Mouse (Mus musculus) liver, postnatal 0 days (tissue): ENCODE results near the gene Icos.

Experiments used
- CTCF ChIP-seq: sonication (generic); IDR thresholded peaks from 2 replicates; pipeline ENCODE4 v1.5.1; 2016; ENCODE audit warnings: antibody characterized with exemption, low read depth
- EP300 ChIP-seq: IDR thresholded peaks from 2 replicates; pipeline ENCODE4 v1.6.1; 2016; ENCODE audit warnings: antibody characterized with exemption, low read depth, mild to moderate bottlenecking

DNA sequence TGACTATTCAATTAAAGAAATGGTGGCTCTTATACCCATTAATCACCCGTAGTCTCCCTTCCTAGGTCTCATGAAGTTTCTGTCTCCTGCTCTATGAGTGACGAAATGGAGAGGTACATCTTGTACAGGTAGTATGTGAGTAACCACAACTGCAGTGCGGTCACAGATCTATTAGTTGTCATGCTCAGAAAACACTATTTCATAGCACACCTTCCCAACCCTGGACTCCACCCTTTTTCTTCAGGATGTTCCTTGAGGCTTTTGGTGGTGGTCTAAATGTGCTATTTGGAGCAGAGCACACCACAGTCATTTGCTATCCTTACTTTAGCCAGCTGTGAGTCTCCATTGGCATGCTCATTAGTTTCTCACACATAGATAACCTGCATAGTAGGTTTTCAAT is 48.7 kb upstream of the Icos start:
- TF ChIP-seq CTCF (no peak), EP300 (no peak)
